Mouse (Mus musculus) hindbrain, embryonic 14.5 days (tissue): ENCODE measurements around the gene H2-M10.1. TPM values are rescaled to one million over a fixed set of nuclear protein-coding genes. Genes with fewer than 3 reads are reported as not detected.
"Not testable (repeated sequence)": the region's sequence is repeated elsewhere in the genome, so short reads cannot be mapped to it uniquely, and the experiment has no call there.

Experiments
- ATAC-seq: fragments of 200-750 bp; cut with Nextera tagmentation; 2 replicates; pipeline ENCODE4 v1.8.0; 2017; ENCODE audit warnings: moderate number of reproducible peaks, mild to moderate bottlenecking, moderate TSS enrichment, moderate library complexity; ENCODE audit not compliant: low FRiP score
- DNase-seq: peaks from one replicate; pipeline ENCODE4 v3.0.0-alpha.2; 2015; ENCODE audit warnings: low spot score
- H3K27ac ChIP-seq: fragments of 300-500 bp; sonication (generic); 2 replicates; pipeline ENCODE4 v1.5.1; 2014; ENCODE audit warnings: mild to moderate bottlenecking, moderate library complexity
- H3K27me3 ChIP-seq: fragments of 300-500 bp; sonication (generic); 2 replicates; pipeline ENCODE4 v1.6.1; 2014; ENCODE audit warnings: mild to moderate bottlenecking, low read length, mixed read lengths; ENCODE audit not compliant: control insufficient read depth, insufficient read depth
- H3K36me3 ChIP-seq: fragments of 300-500 bp; sonication (generic); replicated peaks from 2 replicates; pipeline ENCODE4 v1.6.1; 2014; ENCODE audit not compliant: control insufficient read depth, insufficient read depth
- H3K4me1 ChIP-seq: fragments of 300-500 bp; sonication (generic); replicated peaks from 2 replicates; pipeline ENCODE4 v1.6.1; 2014; ENCODE audit warnings: antibody characterized with exemption, low read length, mixed read lengths; ENCODE audit not compliant: control insufficient read depth, insufficient read depth
- H3K4me2 ChIP-seq: fragments of 300-500 bp; sonication (generic); replicated peaks from 2 replicates; pipeline ENCODE4 v1.6.1; 2014; ENCODE audit warnings: mild to moderate bottlenecking, moderate library complexity
- H3K4me3 ChIP-seq: fragments of 300-500 bp; sonication (generic); replicated peaks from 2 replicates; pipeline ENCODE4 v1.5.1; 2014; ENCODE audit warnings: mild to moderate bottlenecking, low read length
- H3K9ac ChIP-seq: fragments of 300-500 bp; sonication (generic); 2 replicates; pipeline ENCODE4 v1.6.1; 2014
- H3K9me3 ChIP-seq: fragments of 300-500 bp; sonication (generic); 2 replicates; pipeline ENCODE4 v1.6.1; 2016; ENCODE audit warnings: low read length; ENCODE audit not compliant: control insufficient read depth
- WGBS: fragments of 180-500 bp; shearing (Covaris S2); extraction: QIAGEN DNeasy Blood & Tissue Kit; methylation state at CpG from one replicate; pipeline ENCODE4 v1.1.7; 2014; 5-methylcytosine and 5-hydroxymethylcytosine counted together
- polyA plus RNA-seq: library from polyadenylated mRNA; unstranded; fragments of >200 nt; fragmentation: Nextera tagmentation; extraction: Ambion mirVana; gene quantifications from 2 replicates; pipeline ENCODE4 v1.2.1, GENCODE M21; 2014

H2-M10.1 gene
- polyA plus RNA-seq, 1 experiment from 2014 or later, result not detected

- Histone ChIP-seq H3K36me3 (no peaks in the 10 kb centered on the region), H3K27ac (peak overlapping the region; percentile 47; the same call in 1 of the 2 replicates), H3K9ac (peak overlapping the region; percentile 16; the same call in 1 of the 2 replicates), H3K27me3 (no peaks in the 10 kb centered on the region), H3K9me3 (no peaks in the 10 kb centered on the region), H3K4me3 (no peak overlapping the region), H3K4me2 (peak overlapping the region; percentile 33), H3K4me1 (no peaks in the 10 kb centered on the region)
- 38% methylated on average over 1 of the region's 1 CpGs for whole genome bisulfite sequencing
- ATAC-seq (no peak), DNase-seq (no peak)
Measured at GRCm38 (mm10) chr17:36309293-36309692, 16.7 kb downstream of the H2-M10.1 start.

GRCm38 (mm10) chr17:36308855-36309254 is 17.1 kb downstream of the H2-M10.1 start:
- DNase-seq, result peak; percentile 90
- 1% methylated on average over 3 of the region's 3 CpGs for WGBS
- Histone ChIP-seq H3K9ac (peak overlapping the region; percentile 16; the same call in 1 of the 2 replicates), H3K27ac (peak overlapping the region; percentile 47; the same call in 1 of the 2 replicates), H3K4me2 (peak overlapping the region; percentile 33)
- not testable (repeated sequence) for H3K36me3 ChIP-seq, H3K4me1 ChIP-seq, H3K9me3 ChIP-seq, H3K4me3 ChIP-seq, H3K27me3 ChIP-seq
- peak; percentile 85 for ATAC-seq

DNA sequence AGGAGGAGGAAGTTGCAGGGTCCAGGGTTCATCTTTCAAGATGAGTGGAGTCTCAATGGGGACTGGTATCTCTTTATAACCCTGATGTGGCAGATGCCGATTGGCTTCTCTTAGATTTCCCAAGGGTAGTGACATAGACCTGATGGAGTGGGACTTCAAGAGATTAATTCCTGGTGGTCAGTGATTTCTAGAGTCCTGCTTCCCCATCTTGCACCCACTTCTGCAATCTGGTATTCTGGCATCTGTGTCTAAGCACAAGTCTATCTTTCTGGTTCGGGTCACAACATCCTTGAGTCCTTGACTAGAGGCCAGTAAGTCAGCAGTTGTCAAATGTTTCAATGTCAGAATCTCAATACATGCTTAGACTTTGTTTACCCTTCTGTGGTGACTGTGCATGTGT is 39.6 kb downstream of the H2-M10.1 start, which contains the start of gene H2-M10.2:
H2-M10.2 (minus strand) TSS at position 101 of the 400 bp plus-strand sequence.
- 92% methylated on average over 2 of the region's 2 CpGs for WGBS
- Histone ChIP-seq H3K4me3 (no peak within 1 kb of the TSS), H3K27ac (no peak within 1 kb of the TSS), H3K4me1 (no peaks in the 10 kb centered on the region), H3K9me3 (0 out of 2 replicates have a peak, but pooled peaks cover 6% of the 10 kb centered on the region), H3K36me3 (no peaks in the 10 kb centered on the region), H3K27me3 (no peaks in the 10 kb centered on the region), H3K9ac (no peak within 1 kb of the TSS), H3K4me2 (no peak within 1 kb of the TSS)
- no peak for ATAC-seq
- DNase-seq, result no peak

DNA sequence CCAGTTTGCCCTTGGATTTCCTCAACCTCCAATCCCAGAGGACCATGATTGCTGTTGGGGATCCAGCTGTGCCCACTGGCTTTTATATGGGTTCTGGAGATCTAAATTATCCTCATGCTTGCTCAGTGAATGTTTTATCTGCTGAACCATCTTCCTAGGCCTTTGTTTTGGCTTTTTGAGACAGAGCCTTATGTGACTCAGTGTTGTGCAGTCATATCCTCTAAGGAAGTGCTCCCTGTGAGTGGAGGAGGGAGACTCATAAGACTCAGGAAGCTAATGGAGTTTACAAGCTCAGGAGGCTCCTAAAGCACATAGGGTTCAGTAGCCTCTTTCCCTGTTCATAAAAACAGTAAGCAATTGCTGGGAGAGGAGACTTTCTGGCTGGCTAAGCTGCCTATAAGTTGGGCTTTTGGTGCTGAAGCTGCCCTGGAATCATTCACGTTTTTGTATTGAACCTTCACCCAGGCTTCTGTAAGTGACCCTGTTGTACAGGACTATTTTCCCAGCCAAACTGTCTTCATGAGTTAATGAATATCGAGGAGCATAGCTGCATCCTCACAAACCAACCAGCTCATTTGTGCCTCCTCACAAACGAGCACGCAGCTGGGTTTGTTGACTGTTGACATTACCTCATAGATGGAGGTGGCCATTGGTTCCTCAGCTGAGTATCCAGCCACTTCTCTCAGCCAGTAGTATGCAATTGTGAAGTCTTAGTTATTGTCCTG is 44.3 kb downstream of the H2-M10.1 start:
- H3K4me3 ChIP-seq, result no peak overlapping the region
- no peak overlapping the region for H3K27ac ChIP-seq
- H3K4me2 ChIP-seq, result no peak overlapping the region
- no peaks in the 10 kb centered on the region for H3K4me1 ChIP-seq
- peaks cover 14% of the 10 kb centered on the region for H3K36me3 ChIP-seq
- no peak overlapping the region for H3K9ac ChIP-seq
- DNase-seq (no peak), ATAC-seq (no peak)
- no peaks in the 10 kb centered on the region for H3K27me3 ChIP-seq
- H3K9me3 ChIP-seq, result 0 out of 2 replicates have a peak, but pooled peaks cover 6% of the 10 kb centered on the region
- WGBS, result 95% methylated on average over 4 of the region's 4 CpGs

DNA sequence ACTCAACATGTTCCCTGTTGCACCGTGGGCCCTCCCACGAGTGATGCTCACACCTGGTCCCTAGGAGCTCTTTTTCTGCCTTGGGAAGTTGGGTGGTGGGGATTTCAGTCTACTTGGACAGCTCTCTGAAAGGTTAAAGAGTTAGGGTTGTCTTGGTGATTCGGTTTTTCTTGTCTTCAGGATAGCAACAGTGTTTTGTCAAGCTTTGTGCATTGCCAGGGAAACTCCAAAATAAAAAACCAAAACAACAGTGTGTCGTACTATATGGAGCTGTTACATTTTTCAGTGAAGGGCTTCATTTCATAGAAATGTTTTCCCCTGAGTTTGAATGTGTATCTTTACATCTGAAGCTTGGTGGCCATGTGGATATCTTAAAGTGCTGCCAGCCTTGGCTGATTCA is 51.2 kb downstream of the H2-M10.1 start:
- Histone ChIP-seq H3K4me3 (no peak overlapping the region), H3K9me3 (no peaks in the 10 kb centered on the region), H3K36me3 (peaks cover 22% of the 10 kb centered on the region), H3K4me2 (no peak overlapping the region), H3K27me3 (no peaks in the 10 kb centered on the region), H3K27ac (no peak overlapping the region), H3K9ac (no peak overlapping the region), H3K4me1 (peaks cover 30% of the 10 kb centered on the region)
- no peak for DNase-seq
- WGBS, result 98% methylated on average over 4 of the region's 4 CpGs
- ATAC-seq, result no peak

GRCm38 (mm10) chr17:36273796-36274195 is 52.2 kb downstream of the H2-M10.1 start:
- H3K4me2 ChIP-seq, result no peak overlapping the region
- WGBS, result 93% methylated on average over 4 of the region's 4 CpGs
- no peak for ATAC-seq
- no peaks in the 10 kb centered on the region for H3K27me3 ChIP-seq
- H3K9ac ChIP-seq, result no peak overlapping the region
- no peak for DNase-seq
- no peak overlapping the region for H3K27ac ChIP-seq
- H3K4me3 ChIP-seq, result no peak overlapping the region
- peaks cover 32% of the 10 kb centered on the region for H3K4me1 ChIP-seq
- H3K9me3 ChIP-seq, result no peaks in the 10 kb centered on the region
- H3K36me3 ChIP-seq, result peaks cover 18% of the 10 kb centered on the region

Other genes starting within 250 kb of the H2-M10.1 start
- gene Gm19684, start 204.5 kb downstream of the H2-M10.1 start, polyA plus RNA-seq, result not detected in 2 replicates
- not detected in 2 replicates for gene Gm7030, start 196.7 kb downstream of the H2-M10.1 start, polyA plus RNA-seq
- not detected in 2 replicates for gene Gm8909, start 157.6 kb downstream of the H2-M10.1 start, polyA plus RNA-seq
- gene H2-T3, start 135.9 kb downstream of the H2-M10.1 start, polyA plus RNA-seq, result not detected in 2 replicates
- 132 and 151 TPM in 2 replicates for gene Rpp21, start 68.1 kb downstream of the H2-M10.1 start, polyA plus RNA-seq
- 19.7 and 19.8 TPM in 2 replicates for gene Trim39, start 53.9 kb downstream of the H2-M10.1 start, polyA plus RNA-seq
- 0.18 and 0.23 TPM in 2 replicates for gene H2-M10.2, start 39.7 kb downstream of the H2-M10.1 start, polyA plus RNA-seq
- gene H2-M10.3, start 42.3 kb upstream of the H2-M10.1 start, polyA plus RNA-seq, result not detected in 2 replicates
- gene H2-M10.4, start 136.2 kb upstream of the H2-M10.1 start, polyA plus RNA-seq, result not detected in 2 replicates
- gene H2-M11, start 220.9 kb upstream of the H2-M10.1 start, polyA plus RNA-seq, result not detected in 2 replicates